Mouse (Mus musculus) embryo, embryonic 10 days (tissue): ENCODE measurements around the gene Rasgef1a.

Experiments
- DNase-seq: peaks from one replicate; pipeline ENCODE4 v3.0.0-alpha.2; 2015; ENCODE audit warnings: low spot score

Rasgef1a gene

GRCm38 (mm10) chr6:118134461-118134860, 123.2 kb downstream of the Rasgef1a start:
- no peak for DNase-seq

- no peak for DNase-seq
Observed at GRCm38 (mm10) chr6:118137148-118137547, 125.9 kb downstream of the Rasgef1a start.

GRCm38 (mm10) chr6:118138731-118139709, 127.8 kb downstream of the Rasgef1a start, which contains the start of gene Csgalnact2:
TSS of gene Csgalnact2 (minus strand) at chr6:118139140.
- peak; percentile 91 for DNase-seq

GRCm38 (mm10) chr6:118140961-118141360, 129.7 kb downstream of the Rasgef1a start:
- DNase-seq: no peak
